Mouse (Mus musculus) embryonic facial prominence, embryonic 15.5 days (tissue): ENCODE measurements around the gene Eef2kmt. TPM values are rescaled to one million over a fixed set of nuclear protein-coding genes. Genes with fewer than 3 reads are reported as not detected.
A peak's percentile ranks its signal among the peaks of the same experiment; 100 is the strongest.

Experiments used
- ATAC-seq: fragments of 200-750 bp; cut with Nextera tagmentation; 2 replicates; pipeline ENCODE4 v1.8.0; 2017; ENCODE audit warnings: low read depth, moderate TSS enrichment; ENCODE audit not compliant: insufficient number of reproducible peaks, low FRiP score, low TSS enrichment
- H3K27ac ChIP-seq: fragments of 300-500 bp; sonication (generic); replicated peaks from 2 replicates; pipeline ENCODE4 v1.5.1; 2015; ENCODE audit warnings: mild to moderate bottlenecking, inconsistent platforms
- H3K27me3 ChIP-seq: fragments of 300-500 bp; sonication (generic); 2 replicates; pipeline ENCODE4 v1.6.1; 2015; ENCODE audit warnings: inconsistent platforms
- H3K36me3 ChIP-seq: fragments of 300-500 bp; sonication (generic); 2 replicates; pipeline ENCODE4 v1.6.1; 2015; ENCODE audit warnings: mild to moderate bottlenecking, inconsistent platforms
- H3K4me1 ChIP-seq: fragments of 300-500 bp; sonication (generic); 2 replicates; pipeline ENCODE4 v1.6.1; 2015; ENCODE audit warnings: inconsistent platforms
- H3K4me2 ChIP-seq: fragments of 300-500 bp; sonication (generic); replicated peaks from 2 replicates; pipeline ENCODE4 v1.6.1; 2015; ENCODE audit warnings: mild to moderate bottlenecking, inconsistent platforms
- H3K4me3 ChIP-seq: fragments of 300-500 bp; sonication (generic); replicated peaks from 2 replicates; pipeline ENCODE4 v1.5.1; 2015; ENCODE audit warnings: mild to moderate bottlenecking, inconsistent platforms
- H3K9ac ChIP-seq: fragments of 300-500 bp; sonication (generic); 2 replicates; pipeline ENCODE4 v1.6.1; 2015; ENCODE audit warnings: inconsistent platforms
- H3K9me3 ChIP-seq: fragments of 300-500 bp; sonication (generic); replicated peaks from 2 replicates; pipeline ENCODE4 v1.6.1; 2016; ENCODE audit warnings: inconsistent platforms
- WGBS: fragments of 180-500 bp; shearing (Covaris S2); methylation state at CpG from one replicate; pipeline ENCODE4 v1.1.7; 2015; 5-methylcytosine and 5-hydroxymethylcytosine counted together
- polyA plus RNA-seq: library from polyadenylated mRNA; unstranded; fragments of >200 nt; fragmentation: Nextera tagmentation; extraction: Ambion mirVana; gene quantifications from 2 replicates; pipeline ENCODE4 v1.2.1, GENCODE M21; 2015

The Eef2kmt gene
- 26.6 and 33.7 TPM in 2 replicates for polyA plus RNA-seq

GRCm38 (mm10) chr16:5255779-5256496 lies at the start of gene Eef2kmt:
TSS of gene Eef2kmt (minus strand) at chr16:5255983.
- WGBS = under 1% methylated on average over 57 of the region's 57 CpGs
- Histone ChIP-seq H3K9ac (peak within 1 kb of the TSS; percentile 73), H3K36me3 (0 out of 2 replicates have a peak, but pooled peaks cover 5% of the 10 kb centered on the region), H3K4me1 (peaks cover 18% of the 10 kb centered on the region), H3K4me3 (peak within 1 kb of the TSS; percentile 80), H3K9me3 (no peaks in the 10 kb centered on the region), H3K4me2 (peak within 1 kb of the TSS; percentile 76), H3K27ac (peak within 1 kb of the TSS; percentile 84), H3K27me3 (no peaks in the 10 kb centered on the region)
- ATAC-seq = peak; percentile 96

DNA sequence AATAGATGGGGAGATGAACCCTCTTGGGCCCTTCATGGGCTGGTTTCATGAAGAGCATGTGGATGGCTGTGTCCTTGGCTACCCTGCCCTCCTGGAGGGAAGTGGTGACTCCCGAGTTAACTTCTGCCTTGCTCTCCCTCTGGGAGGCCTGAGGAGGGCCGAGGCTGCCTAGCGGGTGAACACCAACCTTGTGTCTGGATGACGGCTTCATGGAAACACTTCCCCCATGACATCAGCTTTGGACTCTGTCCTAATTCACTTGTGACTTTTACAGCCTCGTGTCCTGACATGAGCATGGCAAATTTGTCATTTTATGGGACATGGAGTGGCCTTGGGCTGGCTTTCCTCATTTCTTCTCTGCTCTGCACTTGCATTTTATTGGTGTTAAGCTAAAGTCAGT lies 39.5 kb upstream of the Eef2kmt start:
- H3K4me1 ChIP-seq = no peaks in the 10 kb centered on the region
- ATAC-seq = no peak
- no peak overlapping the region for H3K4me2 ChIP-seq
- H3K9me3 ChIP-seq = no peaks in the 10 kb centered on the region
- no peak overlapping the region for H3K9ac ChIP-seq
- 71% methylated on average over 5 of the region's 5 CpGs for WGBS
- H3K27ac ChIP-seq = no peak overlapping the region
- H3K36me3 ChIP-seq = no peaks in the 10 kb centered on the region
- no peak overlapping the region for H3K4me3 ChIP-seq
- H3K27me3 ChIP-seq = no peaks in the 10 kb centered on the region

DNA sequence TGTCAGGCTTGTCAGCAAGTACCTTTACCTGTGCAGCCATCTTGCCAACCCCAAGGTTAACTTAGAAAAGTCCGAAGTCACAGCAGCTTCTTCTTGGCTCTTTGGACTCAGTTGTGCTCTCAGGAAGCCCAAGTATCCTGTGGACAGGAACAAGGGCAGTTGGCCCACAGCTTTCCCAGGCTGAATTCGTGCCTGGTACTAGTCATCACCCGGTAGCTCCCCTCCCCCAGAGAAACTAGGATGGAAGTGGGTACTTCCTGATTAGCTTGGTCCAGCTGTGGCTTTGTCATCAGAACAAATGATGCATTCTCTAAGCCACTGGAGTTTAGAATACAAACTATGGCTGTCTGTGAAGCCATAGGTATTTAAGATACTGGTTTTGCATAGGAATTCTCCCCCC lies 29.6 kb upstream of the Eef2kmt start:
- no peak overlapping the region for H3K27ac ChIP-seq
- no peaks in the 10 kb centered on the region for H3K9me3 ChIP-seq
- no peak for ATAC-seq
- no peaks in the 10 kb centered on the region for H3K4me1 ChIP-seq
- WGBS = 49% methylated on average over 3 of the region's 3 CpGs
- H3K4me2 ChIP-seq = no peak overlapping the region
- H3K27me3 ChIP-seq = no peaks in the 10 kb centered on the region
- no peak overlapping the region for H3K4me3 ChIP-seq
- no peak overlapping the region for H3K9ac ChIP-seq
- no peaks in the 10 kb centered on the region for H3K36me3 ChIP-seq

DNA sequence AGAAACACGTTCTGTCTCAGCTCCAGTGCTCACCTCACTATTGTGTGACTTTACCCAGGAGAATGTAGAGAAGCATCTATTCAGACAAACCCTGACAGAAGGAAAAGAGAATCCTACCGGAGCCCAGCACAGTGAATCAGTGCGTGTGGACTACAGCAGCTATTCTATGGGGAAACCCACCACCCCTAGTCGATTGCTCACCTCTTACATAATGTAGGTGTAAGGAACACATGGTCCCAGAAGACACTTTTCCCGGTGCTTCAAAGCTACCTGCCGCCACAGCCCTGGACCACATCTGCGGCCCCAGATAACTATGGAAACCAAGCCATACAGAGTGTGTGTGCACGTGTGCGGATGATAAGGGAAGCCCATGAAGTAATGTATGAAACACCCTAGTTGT lies 26.9 kb upstream of the Eef2kmt start:
- H3K9me3 ChIP-seq = no peaks in the 10 kb centered on the region
- no peak overlapping the region for H3K27ac ChIP-seq
- H3K4me2 ChIP-seq = no peak overlapping the region
- H3K4me1 ChIP-seq = no peaks in the 10 kb centered on the region
- 88% methylated on average over 9 of the region's 9 CpGs for WGBS
- ATAC-seq = no peak
- no peak overlapping the region for H3K9ac ChIP-seq
- H3K4me3 ChIP-seq = no peak overlapping the region
- no peaks in the 10 kb centered on the region for H3K27me3 ChIP-seq
- no peaks in the 10 kb centered on the region for H3K36me3 ChIP-seq

GRCm38 (mm10) chr16:5279571-5280222 lies 23.9 kb upstream of the Eef2kmt start:
- H3K4me1 ChIP-seq = no peaks in the 10 kb centered on the region
- H3K36me3 ChIP-seq = no peaks in the 10 kb centered on the region
- H3K9ac ChIP-seq = no peak overlapping the region
- H3K4me3 ChIP-seq = no peak overlapping the region
- no peak overlapping the region for H3K27ac ChIP-seq
- no peak overlapping the region for H3K4me2 ChIP-seq
- WGBS = 73% methylated on average over 5 of the region's 5 CpGs
- H3K27me3 ChIP-seq = no peaks in the 10 kb centered on the region
- no peak for ATAC-seq
- no peaks in the 10 kb centered on the region for H3K9me3 ChIP-seq

GRCm38 (mm10) chr16:5272371-5272770 lies 16.6 kb upstream of the Eef2kmt start:
- ATAC-seq = no peak
- Histone ChIP-seq H3K9me3 (no peaks in the 10 kb centered on the region), H3K4me1 (no peaks in the 10 kb centered on the region), H3K4me3 (no peak overlapping the region), H3K4me2 (no peak overlapping the region), H3K27ac (no peak overlapping the region), H3K36me3 (no peaks in the 10 kb centered on the region), H3K9ac (no peak overlapping the region), H3K27me3 (no peaks in the 10 kb centered on the region)
- WGBS = 79% methylated on average over 3 of the region's 3 CpGs

GRCm38 (mm10) chr16:5271411-5272035 lies 15.7 kb upstream of the Eef2kmt start:
- ATAC-seq = peak; percentile 57; the same call in 1 of the 2 replicates
- no peak overlapping the region for H3K4me2 ChIP-seq

GRCm38 (mm10) chr16:5263926-5264325 lies 8.1 kb upstream of the Eef2kmt start:
- no peak for ATAC-seq
- 72% methylated on average over 7 of the region's 7 CpGs for WGBS
- Histone ChIP-seq H3K4me1 (peaks cover 7% of the 10 kb centered on the region; the same call in 1 of the 2 replicates), H3K4me2 (no peak overlapping the region), H3K27me3 (no peaks in the 10 kb centered on the region), H3K27ac (no peak overlapping the region), H3K9me3 (0 out of 2 replicates have a peak, but pooled peaks cover 5% of the 10 kb centered on the region), H3K9ac (no peak overlapping the region), H3K36me3 (no peaks in the 10 kb centered on the region), H3K4me3 (no peak overlapping the region)

More at GRCm38 (mm10) chr16:5271411-5272035, 15.7 kb upstream of the Eef2kmt start:
- Histone ChIP-seq H3K27ac (no peak overlapping the region), H3K4me1 (no peaks in the 10 kb centered on the region), H3K9ac (no peak overlapping the region), H3K27me3 (no peaks in the 10 kb centered on the region), H3K4me3 (no peak overlapping the region), H3K36me3 (no peaks in the 10 kb centered on the region), H3K9me3 (no peaks in the 10 kb centered on the region)
- WGBS = 75% methylated on average over 4 of the region's 4 CpGs

DNA sequence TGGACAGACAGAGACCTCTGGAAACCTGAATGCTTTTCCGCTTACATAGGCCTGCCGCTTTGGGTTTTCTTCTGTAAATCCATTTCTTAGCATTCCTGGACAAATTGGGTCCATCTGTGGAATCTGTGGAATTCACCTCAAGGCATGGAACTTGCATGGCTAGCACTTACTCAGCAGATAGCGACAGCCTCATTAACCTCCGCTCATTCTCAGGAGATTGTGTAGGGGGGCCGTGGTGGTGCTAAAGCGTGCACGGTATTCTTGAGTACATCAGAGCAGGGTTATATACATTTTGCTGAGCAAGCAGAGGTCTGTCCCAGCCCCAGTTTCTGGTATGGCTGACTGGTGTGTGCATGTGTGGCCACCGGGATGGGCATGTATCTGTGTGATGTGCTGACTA lies 7.4 kb upstream of the Eef2kmt start:
- H3K36me3 ChIP-seq = no peaks in the 10 kb centered on the region
- H3K9ac ChIP-seq = no peak overlapping the region
- peaks cover 7% of the 10 kb centered on the region; the same call in 1 of the 2 replicates for H3K4me1 ChIP-seq
- 0 out of 2 replicates have a peak, but pooled peaks cover 5% of the 10 kb centered on the region for H3K9me3 ChIP-seq
- no peak overlapping the region for H3K27ac ChIP-seq
- H3K4me2 ChIP-seq = no peak overlapping the region
- H3K27me3 ChIP-seq = no peaks in the 10 kb centered on the region
- no peak overlapping the region for H3K4me3 ChIP-seq
- 23% methylated on average over 8 of the region's 8 CpGs for WGBS
- ATAC-seq = no peak

- Histone ChIP-seq H3K4me1 (peaks cover 18% of the 10 kb centered on the region), H3K36me3 (peaks cover 13% of the 10 kb centered on the region; the same call in 1 of the 2 replicates), H3K27me3 (no peaks in the 10 kb centered on the region), H3K4me2 (peak overlapping the region; percentile 76), H3K9ac (peak overlapping the region; percentile 73), H3K9me3 (no peaks in the 10 kb centered on the region), H3K4me3 (peak overlapping the region; percentile 80), H3K27ac (peak overlapping the region; percentile 84)
- 2% methylated on average over 27 of the region's 27 CpGs for WGBS
- ATAC-seq = no peak
Observed at GRCm38 (mm10) chr16:5255081-5255740, 572 bp downstream of the Eef2kmt start.
